In the genomic region with DNA sequence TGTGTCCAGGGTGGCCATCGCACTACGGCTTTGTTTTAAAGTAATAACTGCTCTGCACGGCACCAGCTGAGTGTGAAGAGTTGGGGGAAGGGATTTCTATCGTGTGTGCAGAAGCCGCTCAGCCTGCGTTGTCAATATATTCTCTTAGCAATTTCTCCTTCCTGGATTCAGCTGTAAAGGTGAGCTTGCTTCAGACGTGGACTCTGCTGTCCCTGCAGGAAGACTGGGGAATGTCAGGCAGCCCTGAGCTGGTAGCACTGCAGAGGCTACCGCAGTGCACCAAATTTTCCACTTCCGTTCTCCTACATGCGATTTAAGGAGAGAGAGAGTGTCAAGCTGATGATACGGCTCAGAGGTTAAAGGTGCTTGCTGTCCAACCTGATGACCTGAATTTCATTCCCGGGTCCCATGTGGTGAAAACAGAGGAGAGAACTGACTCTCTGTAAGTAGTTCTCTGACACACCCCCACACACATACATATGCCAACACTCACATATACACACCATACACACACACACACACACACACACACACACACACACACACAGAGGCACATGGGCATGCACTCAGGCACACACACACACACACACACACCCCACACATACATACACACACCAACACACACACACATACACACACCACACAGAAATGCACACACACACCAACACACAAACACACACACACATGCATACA, we compare ENCODE assay signal across 8 mouse cellular contexts. TPM values are rescaled to one million over a fixed set of nuclear protein-coding genes. Genes with fewer than 3 reads are reported as not detected.
DNase-seq lines count a peak whose midpoint lies in the region; ATAC-seq and TF ChIP-seq lines count a peak whose summit lies in the region.
"Had no signal": no experiment of that assay in that cellular context is flagged by ENCODE, and none has a peak within 500 bp of the region (broad histone marks: within the 10 kb centered on the region; RNA-seq: fewer than 3 reads in every experiment).

No protein-coding gene starts in this region.

- peak; percentile 66 for TF ChIP-seq CTCF in left cerebral cortex, adult 2 months (IDR thresholded peaks at IDR 0.05)

- H3K4me2 ChIP-seq in hindbrain, embryonic 14.5 days (replicated peaks): no peak overlapping the region
- no peak overlapping the region for H3K4me2 ChIP-seq in midbrain, embryonic 12.5 days (replicated peaks)

- H3K4me1 ChIP-seq in hindbrain, embryonic 14.5 days (replicated peaks; ENCODE audit: control insufficient read depth, insufficient read depth, low read length): no peaks in the 10 kb centered on the region
- H3K4me1 ChIP-seq in midbrain, embryonic 12.5 days: no peaks in the 10 kb centered on the region

- ATAC-seq in hindbrain, embryonic 14.5 days (ENCODE audit: low FRiP score): peak; percentile 82
- 0 out of 2 replicates have a peak, but pooled peaks have one; percentile 56 for ATAC-seq in midbrain, embryonic 12.5 days (ENCODE audit: low FRiP score, low read depth)

- H3K27ac ChIP-seq in hindbrain, embryonic 14.5 days: peak overlapping the region; percentile 28; the same call in 1 of the 2 replicates
- no peak overlapping the region for H3K27ac ChIP-seq in left cerebral cortex, adult 2 months
- no peak overlapping the region for H3K27ac ChIP-seq in midbrain, embryonic 12.5 days (replicated peaks)

- WGBS in hindbrain, embryonic 14.5 days: 55% methylated on average over 12 of the region's 12 CpGs
- 69% methylated on average over 12 of the region's 12 CpGs for WGBS in midbrain, embryonic 12.5 days

- DNase-seq in urinary bladder, postnatal 14 days (ENCODE audit: low spot score): peak; percentile 25
- DNase-seq in urinary bladder, postnatal 36 days (ENCODE audit: low spot score in 2 of 2): no peak
- DNase-seq in cerebellum, adult 8-10 months: peak; percentile 4
- DNase-seq in hindbrain, embryonic 14.5 days (ENCODE audit: low spot score): peak; percentile 61
- DNase-seq in left cerebral cortex, adult 2 months (ENCODE audit: extremely low spot score in 1 of 2, low spot score in 2 of 2): peak; percentile 15 to 26
- peak; percentile 60 for DNase-seq in testis, postnatal 10 days (ENCODE audit: low spot score)

- H3K9me3 ChIP-seq in hindbrain, embryonic 14.5 days (ENCODE audit: control insufficient read depth, low read length): no peaks in the 10 kb centered on the region
- H3K9me3 ChIP-seq in midbrain, embryonic 12.5 days: no peaks in the 10 kb centered on the region

- H3K27me3 ChIP-seq in hindbrain, embryonic 14.5 days (ENCODE audit: control insufficient read depth, insufficient read depth, low read length): no peaks in the 10 kb centered on the region
- no peaks in the 10 kb centered on the region for H3K27me3 ChIP-seq in midbrain, embryonic 12.5 days

- no peak overlapping the region for H3K9ac ChIP-seq in hindbrain, embryonic 14.5 days
- no peak overlapping the region for H3K9ac ChIP-seq in midbrain, embryonic 12.5 days (replicated peaks)

- intact Hi-C loops in left cerebral cortex, adult 2 months (cut with DNase I): loop anchor here (5.0 kb wide), 1 partner anchor 221 kb away; no protein-coding TSS in a partner anchor

- no peaks in the 10 kb centered on the region for H3K36me3 ChIP-seq in hindbrain, embryonic 14.5 days (replicated peaks; ENCODE audit: control insufficient read depth, insufficient read depth)
- H3K36me3 ChIP-seq in midbrain, embryonic 12.5 days: no peaks in the 10 kb centered on the region

- no peak overlapping the region for H3K4me3 ChIP-seq in hindbrain, embryonic 14.5 days (replicated peaks; ENCODE audit: low read length)
- no peak overlapping the region for H3K4me3 ChIP-seq in left cerebral cortex, adult 2 months
- H3K4me3 ChIP-seq in midbrain, embryonic 12.5 days: no peak overlapping the region
- H3K4me3 ChIP-seq: erythroblast, embryonic 14.5 days had no signal

RNA-seq across cellular contexts. Expression of gene Prelid3b, which starts 59.9 kb away (rescaled TPM):
- polyA plus RNA-seq in hindbrain, embryonic 14.5 days (2014; fragmentation: Nextera tagmentation; extraction: Ambion mirVana): 108 and 118 TPM in 2 replicates
- total RNA-seq in left cerebral cortex, adult 2 months (2021): 10 to 100 TPM; 50.4 to 52.7 TPM
- polyA plus RNA-seq in midbrain, embryonic 12.5 days (2016; fragmentation: Nextera tagmentation; extraction: Ambion mirVana): 102 TPM in 2 replicates

Comparison
In these comparisons a context has a peak if more than half of its experiments do, and no peak if none do; other contexts are left out.
1. DNase-seq: peak in urinary bladder, postnatal 14 days (single experiment), cerebellum, adult 8-10 months (single experiment), hindbrain, embryonic 14.5 days (single experiment), left cerebral cortex, adult 2 months (2 of 2) and testis, postnatal 10 days (single experiment); none in urinary bladder, postnatal 36 days (0 of 2).